Mouse (Mus musculus): ENCODE results near the gene Sftpa1. TPM values are rescaled to one million over a fixed set of nuclear protein-coding genes. Genes with fewer than 3 reads are reported as not detected.
A peak's percentile ranks its signal among the peaks of the same experiment; 100 is the strongest.

The Sftpa1 gene
- 1 to 10 TPM in 1 of 2 experiments, not detected in 1; 6.4 TPM for total RNA-seq (2021)
- long read RNA-seq, experiment 1 = 0 reads
- long read RNA-seq, experiment 2, transcript Sftpa1-202 (6 exons, 2,854 nt) = major isoform, 9 of 16 reads
- long read RNA-seq, experiment 2, partial matches to known transcripts = 1 of 16 reads
- long read RNA-seq, experiment 2, other reads (novel, unspliced or antisense) = 6 of 16 reads

DNA sequence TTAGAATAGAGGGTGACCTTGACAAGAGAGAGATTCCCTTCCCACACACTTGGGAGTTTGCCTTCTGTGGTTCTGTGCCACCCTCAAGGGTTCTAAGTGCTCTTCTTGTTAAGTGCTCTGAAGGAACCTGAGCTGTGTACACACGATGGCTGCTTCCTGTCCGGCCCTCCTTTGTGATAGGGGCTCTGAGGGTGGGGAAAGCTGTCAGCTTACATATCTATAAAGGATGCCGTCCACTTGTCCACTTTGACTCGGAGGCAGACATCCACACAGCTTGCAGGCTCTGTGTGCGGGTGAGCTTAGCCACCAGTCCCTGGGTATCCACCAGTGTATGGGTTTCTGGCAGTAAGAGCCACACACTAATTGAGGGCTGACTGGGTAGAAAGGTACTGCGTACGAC lies at the start of gene Sftpa1:
Gene Sftpa1 (plus strand): TSS at position 243 of the 400 bp plus-strand sequence.
- no peak for DNase-seq

DNA sequence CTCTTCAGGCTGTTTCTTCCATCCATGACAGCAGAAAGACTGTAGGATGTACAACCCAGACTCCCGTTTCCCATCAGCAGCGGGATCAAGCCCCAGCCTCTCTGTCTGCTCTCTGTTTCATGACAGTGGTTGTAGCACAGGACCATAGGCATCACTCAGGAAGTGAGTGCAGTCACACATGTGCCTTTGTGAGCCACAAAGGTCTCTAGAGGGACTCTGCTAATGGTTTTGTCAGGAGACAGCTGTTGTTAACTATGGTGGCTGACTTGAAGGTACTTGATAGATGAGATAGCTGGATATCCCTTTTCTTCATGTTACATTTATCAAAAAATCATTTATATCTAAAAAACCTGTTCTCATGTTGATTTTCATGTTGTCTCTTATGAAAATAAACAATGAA lies 49.2 kb upstream of the Sftpa1 start:
- DNase-seq = no peak

DNA sequence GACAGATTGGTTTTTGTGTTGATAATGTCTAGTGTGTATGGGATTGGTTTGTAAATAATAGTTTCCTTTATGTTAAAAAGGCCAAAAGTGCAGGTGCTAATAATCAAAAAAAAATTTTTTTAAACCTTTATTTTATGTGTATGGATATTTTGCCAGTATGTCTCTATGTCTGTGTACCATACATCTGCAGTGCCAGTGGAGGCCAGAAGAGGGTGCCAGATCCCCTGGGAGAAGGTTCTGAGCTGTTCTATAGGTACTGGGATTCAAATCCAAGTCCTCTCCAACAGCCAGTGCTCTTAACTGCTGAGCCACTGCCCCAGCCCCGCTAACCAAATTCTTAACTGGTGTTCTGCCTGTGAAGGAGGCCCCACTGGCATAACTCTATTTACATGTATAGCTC lies 44.1 kb upstream of the Sftpa1 start:
- DNase-seq = peak in 1 of 2 experiments; percentile 6

DNA sequence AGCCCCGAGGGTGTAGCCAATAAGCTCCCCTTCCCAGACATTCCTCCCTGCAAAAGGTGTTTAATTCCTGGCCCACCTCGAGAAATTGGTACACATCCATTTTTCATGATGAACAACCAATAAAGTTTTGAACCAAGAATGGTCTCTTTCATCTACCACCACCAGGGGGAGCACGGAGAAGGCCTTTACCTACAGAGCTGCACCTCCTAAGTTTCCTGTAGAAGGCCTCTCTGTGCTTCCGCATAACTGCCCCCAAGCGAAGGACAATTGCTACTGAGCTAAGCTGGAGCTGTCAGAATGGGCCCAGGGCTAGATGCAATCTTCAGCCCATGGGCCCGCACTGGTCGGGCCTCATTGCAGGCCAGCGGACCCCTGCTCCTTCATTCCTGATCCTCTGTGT lies 40.8 kb upstream of the Sftpa1 start:
- peak in 1 of 2 experiments; percentile 11 for DNase-seq

DNA sequence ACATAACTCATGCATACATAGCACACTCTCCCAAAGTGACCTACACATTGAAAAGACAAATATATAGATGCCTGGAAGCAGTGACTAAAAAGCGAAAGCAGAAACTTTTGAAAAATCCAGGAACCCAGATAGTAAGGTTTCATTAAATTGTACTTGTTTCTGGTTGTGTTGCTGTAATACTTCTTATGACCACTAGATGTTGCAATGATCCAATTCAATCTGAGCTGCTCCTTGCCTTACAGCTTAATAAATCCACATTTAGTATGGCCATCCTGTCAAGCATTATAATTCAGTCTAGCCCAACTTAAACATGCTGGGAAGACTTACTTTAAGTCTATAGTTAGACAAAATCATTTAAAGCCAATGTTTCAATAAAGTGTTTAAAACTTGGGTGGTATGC lies 37.5 kb upstream of the Sftpa1 start:
- no peak for DNase-seq

DNA sequence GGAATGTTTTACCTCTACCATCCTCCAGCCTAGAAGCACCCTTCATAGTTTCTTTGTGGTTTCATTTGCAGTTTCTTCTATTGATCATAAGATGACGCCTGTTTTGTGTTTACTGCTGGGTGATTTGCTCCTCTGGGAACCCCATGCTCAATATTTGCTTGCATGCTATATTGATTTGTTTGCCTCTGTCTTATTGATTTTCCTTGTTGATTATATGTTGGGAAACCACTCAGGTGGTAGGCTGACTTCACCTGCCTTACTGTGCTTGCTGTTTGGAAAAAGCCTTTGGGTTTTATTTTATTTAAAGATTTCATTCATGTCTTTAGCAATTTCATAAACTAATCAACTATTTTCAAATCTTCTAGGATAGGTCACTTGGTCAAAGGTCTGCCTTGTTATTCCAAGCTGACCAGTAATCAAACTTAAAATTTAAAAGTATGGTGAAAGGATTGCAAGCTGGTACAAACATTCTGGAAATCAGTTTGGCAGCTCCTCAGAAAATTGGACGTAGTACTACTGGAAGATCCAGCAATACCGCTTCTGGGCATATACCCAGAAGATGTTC lies 35.2 kb upstream of the Sftpa1 start:
- DNase-seq = no peak

DNA sequence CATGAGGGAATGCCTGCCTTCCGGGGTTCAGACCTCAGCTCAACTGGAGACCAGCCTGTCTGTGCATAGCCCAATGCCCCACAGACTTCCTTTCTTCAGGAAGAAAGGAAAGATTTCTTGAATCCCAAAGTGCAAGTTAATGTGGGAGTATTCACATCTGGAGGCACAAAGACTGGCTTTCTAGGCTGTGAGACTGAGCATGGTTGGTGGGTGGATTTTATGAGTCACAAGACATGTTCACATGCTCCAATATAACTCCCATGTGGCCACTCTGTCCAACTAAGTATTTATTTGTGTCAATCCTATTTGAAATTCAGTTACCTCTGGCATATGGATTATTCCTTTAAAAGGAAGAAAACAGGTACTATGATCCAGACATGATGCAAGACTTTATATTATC lies 32.9 kb upstream of the Sftpa1 start:
- DNase-seq = no peak

DNA sequence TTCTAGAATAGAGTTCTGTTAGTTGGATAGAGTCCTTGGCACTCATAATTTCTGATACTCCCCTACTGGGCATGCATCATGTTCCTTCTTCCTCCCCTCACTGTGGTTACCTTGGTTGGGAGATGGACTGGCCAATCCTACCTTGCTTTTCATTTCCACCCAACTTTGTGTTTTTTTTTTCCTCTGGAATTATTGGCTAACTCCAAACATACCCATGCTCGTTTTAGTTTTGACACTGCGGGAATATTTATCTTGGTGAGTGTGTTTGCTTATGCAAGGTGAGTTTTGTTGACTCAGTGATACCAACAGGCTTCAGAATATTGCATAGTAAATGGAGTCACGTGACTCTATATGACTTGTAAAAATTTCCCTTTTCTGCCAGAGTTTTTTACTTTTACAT lies 30.9 kb upstream of the Sftpa1 start:
- DNase-seq = no peak

DNA sequence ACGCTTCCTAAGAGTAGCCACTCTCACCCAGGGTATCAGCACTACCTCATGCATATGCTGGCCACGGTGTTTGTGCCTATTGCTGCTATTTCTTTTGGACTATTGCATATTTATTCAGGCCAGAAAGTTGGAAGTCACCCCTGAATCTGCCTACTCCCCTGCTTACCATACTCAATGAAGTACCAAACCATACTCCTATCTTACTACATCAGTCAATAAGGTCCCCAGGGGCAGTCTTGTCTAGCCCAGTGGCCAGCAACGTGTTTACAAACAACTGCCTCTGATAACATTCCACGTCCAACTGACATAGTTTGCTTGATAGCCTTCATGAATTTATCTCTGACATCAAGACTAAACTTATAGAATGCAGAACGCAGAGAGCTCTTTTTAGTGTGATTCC lies 30.3 kb upstream of the Sftpa1 start:
- DNase-seq = no peak

DNA sequence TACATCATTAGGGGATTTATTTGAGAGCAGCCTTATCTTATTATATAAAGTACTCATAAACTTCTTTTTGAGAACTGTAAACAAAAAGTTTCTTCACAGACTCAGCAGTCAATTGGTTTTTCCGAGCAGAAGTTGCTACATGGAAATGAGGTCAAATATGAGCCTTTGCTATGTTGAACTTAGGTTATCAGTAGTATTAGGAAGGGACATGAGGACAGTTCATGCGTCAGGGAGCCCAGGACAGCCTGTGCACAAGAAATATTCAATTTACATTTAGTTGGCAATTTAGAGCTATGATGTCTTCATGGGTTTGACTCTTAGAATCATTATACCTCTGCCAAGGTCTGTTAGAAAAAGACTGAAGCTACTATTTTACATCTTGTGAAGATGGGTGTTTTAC lies 29.3 kb upstream of the Sftpa1 start:
- DNase-seq = no peak

DNA sequence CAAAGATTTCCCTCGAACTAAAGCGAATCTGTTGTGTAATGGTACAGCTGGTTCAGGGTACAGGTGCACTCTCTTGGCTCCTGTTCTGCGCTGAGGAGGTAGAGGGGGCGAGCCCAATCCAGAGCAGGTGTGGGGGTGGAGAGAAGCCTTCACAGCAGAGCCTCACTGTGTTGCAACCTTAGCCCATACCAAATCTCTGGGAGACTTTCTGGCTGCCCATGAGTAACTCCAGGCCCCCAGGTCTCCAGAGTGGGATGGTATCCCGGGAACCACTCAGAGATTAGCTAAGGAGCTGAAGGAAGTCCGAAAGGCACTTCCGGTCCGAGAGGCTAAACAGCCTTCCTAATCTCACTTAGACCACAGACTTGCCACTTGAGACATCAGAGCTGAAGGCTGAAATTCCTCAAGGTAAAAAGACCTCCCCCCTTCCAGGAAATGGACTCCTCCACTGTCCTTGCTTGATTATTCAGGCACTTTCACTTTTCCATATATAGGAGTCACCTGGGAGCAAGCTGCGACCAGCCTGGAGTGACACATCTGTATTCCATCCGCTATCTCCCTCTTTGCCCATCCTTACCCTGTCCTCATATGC lies 26.6 kb upstream of the Sftpa1 start, which contains the start of gene Mat1a:
Gene Mat1a (plus strand): TSS at position 183 of the 592 bp plus-strand sequence.
- no peak for DNase-seq

DNA sequence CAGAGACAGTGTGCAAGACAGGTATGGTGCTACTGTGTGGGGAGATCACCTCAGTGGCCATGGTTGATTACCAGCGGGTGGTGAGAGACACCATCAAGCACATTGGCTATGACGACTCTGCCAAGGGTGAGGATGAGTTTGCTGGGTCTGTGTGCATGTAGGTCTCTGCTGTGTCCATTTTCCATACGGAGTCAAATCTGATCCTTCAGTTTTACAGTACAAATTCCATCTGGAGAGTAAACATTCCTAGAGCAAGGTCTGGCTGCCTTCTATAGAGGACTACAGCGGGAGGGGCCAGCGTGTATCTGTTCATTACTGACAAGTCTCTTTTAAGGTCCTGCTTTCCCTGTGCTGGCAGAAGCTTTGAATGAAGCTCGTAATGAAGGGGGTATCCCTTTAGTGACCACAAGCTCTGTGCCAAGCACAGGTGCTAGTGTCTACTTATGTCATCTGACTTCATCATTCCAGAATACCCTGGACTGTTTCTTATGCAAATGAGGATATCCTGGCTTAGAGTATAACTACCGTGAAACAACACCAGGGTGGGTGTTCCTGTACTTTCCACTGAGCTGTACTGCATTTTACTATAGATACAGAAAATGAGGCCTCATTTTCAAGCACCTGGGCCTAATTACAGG lies 20.4 kb upstream of the Sftpa1 start:
- no peak for DNase-seq

DNA sequence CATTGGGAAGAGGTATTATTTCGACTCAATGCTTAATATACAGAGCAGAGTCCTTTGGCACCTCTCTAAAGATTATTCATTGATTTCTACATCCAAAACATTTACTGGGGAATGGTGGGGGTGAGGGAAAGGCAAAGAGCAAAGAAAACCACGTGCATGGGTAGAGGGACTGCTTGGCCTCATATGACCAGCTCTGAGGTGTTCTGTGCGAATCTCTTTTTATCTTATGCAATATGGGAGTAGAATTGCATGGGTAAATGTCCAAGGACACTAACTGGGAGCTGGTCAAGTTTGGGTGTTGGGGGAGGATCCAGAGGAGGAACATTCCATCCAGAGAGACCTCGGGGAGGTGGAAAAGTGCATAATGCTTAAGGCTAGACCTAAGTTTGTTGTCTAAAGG lies 18.6 kb upstream of the Sftpa1 start:
- DNase-seq = no peak

DNA sequence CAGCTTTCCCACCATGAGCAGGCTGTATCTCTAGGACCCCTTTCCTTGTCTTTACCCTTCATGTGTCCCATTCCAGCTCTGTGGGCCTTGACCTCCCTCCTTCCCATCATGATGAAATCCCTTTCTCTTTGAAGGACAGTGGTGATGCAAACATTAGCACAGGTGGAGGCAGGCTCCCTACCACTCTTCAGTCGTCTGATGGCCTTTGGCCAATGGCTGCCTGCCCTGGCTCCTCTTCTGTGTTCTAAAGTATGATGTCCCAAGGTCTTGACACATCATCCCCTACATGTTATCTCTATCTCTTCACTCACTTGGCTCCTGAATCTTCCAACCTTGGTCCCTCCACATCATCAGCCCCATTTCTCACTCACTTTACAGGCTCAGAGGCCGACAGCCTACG lies 15.3 kb upstream of the Sftpa1 start:
- no peak for DNase-seq

DNA sequence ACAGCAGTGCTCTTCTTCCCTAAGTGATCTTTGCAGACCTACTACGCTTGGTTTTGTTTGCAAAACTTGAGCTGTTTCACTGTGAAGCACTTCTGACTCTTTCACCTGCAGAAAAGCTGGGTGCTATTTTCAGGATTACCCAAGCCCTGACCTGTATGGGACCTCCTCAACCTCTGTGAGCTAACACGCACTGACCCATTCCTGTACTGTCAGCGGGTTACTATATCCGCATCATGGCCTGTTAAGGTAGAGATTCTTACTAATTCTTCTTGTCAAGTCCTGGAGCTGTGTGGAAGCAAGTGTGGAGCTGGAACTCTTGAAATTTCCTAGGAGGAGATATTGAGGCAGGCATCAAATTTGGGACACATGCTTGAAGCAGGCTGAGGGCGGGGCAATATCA lies 6.9 kb upstream of the Sftpa1 start:
- no peak for DNase-seq

DNA sequence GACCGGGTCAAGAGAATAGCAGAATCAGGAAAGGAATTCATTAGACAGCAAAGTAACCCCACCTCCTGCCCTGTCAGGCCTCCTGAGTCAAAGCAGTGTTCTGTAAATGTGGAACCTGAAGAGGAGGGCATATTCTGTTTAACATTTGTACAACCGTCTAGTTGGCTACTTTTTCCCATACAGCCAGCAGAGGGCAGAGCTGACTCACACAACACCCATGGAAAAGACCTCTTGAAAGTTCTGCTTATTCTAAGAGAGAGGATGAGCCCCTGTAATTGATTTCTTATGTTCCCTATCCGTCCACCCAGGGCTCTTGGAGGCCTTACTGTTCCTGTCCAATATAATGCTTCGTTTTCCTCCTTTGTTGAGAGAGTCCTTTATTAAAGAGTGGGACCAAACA lies 3.6 kb upstream of the Sftpa1 start:
- peak in 1 of 2 experiments; percentile 30 for DNase-seq

DNA sequence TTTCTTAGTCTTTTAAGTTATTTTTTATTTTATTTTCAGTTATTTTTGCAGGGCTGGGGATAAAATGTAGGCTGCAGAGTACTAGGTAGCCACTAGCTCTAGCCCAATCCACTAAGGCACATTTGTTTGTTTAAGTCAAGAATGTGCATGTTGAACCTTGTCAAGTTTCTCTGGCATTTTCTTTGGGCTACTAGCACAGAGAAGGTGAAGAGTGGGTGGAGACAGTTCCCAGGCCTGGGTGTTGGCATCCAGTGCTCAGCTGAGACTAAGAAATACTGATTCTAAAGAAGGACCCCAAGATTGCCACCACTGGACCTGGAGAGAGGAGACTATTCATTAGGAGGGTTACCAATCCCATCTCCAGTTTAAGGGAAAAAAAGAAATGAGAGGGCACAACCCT lies 5.4 kb downstream of the Sftpa1 start:
- DNase-seq = no peak

DNA sequence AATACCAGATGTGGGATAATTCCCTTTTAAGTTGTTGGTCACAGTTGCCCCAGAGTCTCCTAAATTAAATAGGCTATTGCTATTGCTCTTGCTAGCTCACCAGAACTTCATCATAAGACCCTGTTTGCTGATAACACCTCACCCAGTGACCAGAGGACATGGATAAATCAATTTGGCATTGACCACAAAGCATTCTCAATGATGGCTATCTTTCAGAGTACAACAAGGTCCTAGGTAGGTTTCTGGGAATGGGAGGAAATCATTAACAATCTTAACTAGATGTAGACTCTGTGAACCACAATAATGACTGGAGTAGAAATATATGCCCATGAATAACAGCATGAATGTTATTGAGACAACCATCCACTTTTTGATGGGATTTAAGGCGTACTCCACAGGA lies 9.1 kb downstream of the Sftpa1 start:
- no peak for DNase-seq

DNA sequence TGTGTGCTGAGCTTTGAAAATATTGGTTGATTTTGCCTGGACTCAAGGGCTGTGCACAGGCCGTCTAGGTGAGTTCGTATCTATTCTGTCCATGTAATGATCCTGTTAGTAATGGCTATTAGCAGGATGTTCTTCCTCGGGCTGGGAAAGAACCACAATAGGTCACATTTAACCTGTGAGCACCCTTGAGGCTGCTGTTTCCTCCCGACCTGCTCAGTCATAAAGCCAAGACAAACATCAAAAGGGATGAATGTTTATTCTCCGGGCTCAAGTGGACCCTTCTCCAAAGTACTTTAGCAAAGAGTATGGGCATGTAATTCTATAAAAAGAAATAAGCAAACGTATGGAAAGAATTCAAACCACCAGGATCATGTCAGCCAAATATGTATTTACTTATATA lies 14.5 kb downstream of the Sftpa1 start:
- no peak for DNase-seq

DNA sequence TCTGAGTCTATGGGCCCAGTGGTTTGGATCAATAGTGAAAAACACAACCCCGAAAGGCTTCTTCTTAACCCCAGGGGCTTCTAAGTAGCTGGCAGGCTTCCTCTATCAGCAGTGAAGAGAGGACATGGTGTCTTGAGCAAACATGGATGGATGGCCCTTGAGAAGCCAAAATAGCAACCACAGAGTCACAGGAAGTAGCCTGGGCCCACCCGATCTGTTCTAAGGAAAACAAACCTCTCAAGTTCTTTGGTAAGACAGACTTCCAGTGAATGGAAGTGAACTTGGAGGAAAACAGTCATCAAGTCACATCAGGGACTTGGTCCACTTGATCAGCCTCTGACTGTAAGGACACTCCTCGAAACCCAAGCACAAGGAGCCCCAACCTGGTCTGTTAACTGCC lies 15.3 kb downstream of the Sftpa1 start:
- no peak for DNase-seq

DNA sequence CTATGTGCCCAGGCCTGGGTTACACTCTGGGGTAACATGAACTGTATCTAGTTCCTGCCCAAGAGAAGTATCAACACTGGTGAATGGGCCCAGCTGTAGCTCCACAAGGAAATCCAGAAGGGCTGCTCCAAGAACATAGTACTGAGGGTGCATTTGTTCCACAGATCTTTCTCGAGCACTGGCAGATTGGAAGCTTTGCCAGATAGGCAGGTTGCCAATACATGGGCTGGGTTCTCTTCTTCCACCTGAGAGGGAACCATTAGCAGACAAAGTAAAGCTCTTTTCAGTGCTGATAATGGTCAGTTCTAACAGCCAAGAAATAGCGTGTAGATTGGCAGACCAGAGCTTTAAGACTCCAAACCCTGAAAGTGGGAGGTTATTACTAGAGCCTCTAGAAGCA lies 15.8 kb downstream of the Sftpa1 start:
- no peak for DNase-seq

DNA sequence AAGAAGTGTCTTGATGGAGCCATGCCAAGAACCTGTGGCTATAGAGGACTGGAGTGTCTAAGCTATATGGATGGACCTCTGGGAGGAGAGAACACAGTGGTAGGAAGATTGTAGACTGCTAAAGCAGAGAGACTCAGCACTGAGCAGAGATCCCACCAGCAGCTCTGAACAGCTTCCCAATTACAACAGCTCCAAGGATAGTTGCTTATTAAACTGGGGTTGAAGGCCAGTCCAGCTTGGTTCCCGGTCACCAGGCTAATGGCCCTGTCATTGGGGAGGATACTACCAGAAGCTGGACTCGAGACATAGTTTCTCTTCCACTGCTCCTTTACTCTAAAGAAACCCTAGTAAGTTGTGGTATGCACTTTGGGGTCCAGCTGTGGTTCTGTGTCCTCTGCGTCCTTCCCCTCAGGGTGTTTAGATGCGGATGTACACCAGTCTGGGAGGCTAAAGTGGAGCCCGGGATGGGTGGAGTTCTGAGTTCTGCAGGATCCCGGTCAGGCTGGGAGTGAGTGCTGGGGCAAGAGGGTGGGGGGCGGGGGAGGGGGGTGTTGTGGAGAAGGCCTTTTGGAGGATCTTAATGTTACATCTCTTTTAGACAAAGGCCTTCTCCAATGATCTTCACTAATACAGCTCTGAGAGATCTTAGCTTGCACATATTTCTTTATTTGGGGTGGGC lies 19.8 kb downstream of the Sftpa1 start, which contains the start of gene Mbl1:
Gene Mbl1 (plus strand): TSS at position 239 of the 679 bp plus-strand sequence.
- no peak for DNase-seq

DNA sequence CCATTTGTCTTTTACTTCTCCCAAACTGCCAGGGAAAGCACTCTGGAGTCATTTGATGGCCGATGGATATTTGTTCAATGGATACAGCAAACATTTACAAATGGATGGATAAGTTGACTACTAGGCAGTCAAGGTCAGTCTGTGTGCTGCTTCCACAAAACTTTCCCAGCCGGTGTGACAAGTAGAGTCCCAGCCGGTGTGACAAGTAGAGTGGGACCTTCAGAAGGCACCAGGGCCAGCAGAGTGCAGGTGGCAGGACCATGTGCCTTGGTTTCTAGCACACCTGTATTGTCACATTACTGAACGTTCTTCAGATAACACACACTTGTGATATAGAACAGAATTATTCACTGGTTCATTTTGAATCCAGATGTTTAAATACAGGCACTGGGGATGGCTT lies 28.5 kb downstream of the Sftpa1 start:
- DNase-seq = no peak
